Comparison of ENCODE assay signal across 7 mouse cellular contexts in genomic region chr2:168049002-168049635, GRCm38 (mm10). TPM values are rescaled to one million over a fixed set of nuclear protein-coding genes. Genes with fewer than 3 reads are reported as not detected.
DNase-seq lines count a peak whose midpoint lies in the region; ATAC-seq lines count a peak whose summit lies in the region.

No protein-coding gene starts in this region.

- no peaks in the 10 kb centered on the region for H3K36me3 ChIP-seq in heart, embryonic 11.5 days (ENCODE audit: control insufficient read depth, insufficient read depth, low read length)
- no peaks in the 10 kb centered on the region for H3K36me3 ChIP-seq in limb, embryonic 12.5 days
- H3K36me3 ChIP-seq in stomach, embryonic 16.5 days (ENCODE audit: control insufficient read depth, insufficient read depth, low read length) = no peaks in the 10 kb centered on the region

- intact Hi-C loops in left cerebral cortex, postnatal 14 days (cut with DNase I) = no loop called here

- 13% methylated on average over 16 of the region's 16 CpGs for WGBS in heart, embryonic 11.5 days (ENCODE audit: insufficient replicate concordance)
- WGBS in limb, embryonic 12.5 days = 11% methylated on average over 16 of the region's 16 CpGs
- 19% methylated on average over 16 of the region's 16 CpGs for WGBS in stomach, embryonic 16.5 days

- H3K4me3 ChIP-seq in heart, embryonic 11.5 days (ENCODE audit: low read depth, low read length) = peak overlapping the region; percentile 58
- H3K4me3 ChIP-seq in limb, embryonic 12.5 days (replicated peaks) = peak overlapping the region; percentile 49
- H3K4me3 ChIP-seq in stomach, embryonic 16.5 days (replicated peaks; ENCODE audit: low read length) = peak overlapping the region; percentile 59

- H3K4me1 ChIP-seq in heart, embryonic 11.5 days (ENCODE audit: control insufficient read depth, insufficient read depth, low read length) = peaks cover 31% of the 10 kb centered on the region
- peaks cover 43% of the 10 kb centered on the region for H3K4me1 ChIP-seq in limb, embryonic 12.5 days (replicated peaks)
- H3K4me1 ChIP-seq in stomach, embryonic 16.5 days (ENCODE audit: control insufficient read depth, insufficient read depth, low read length) = peaks cover 45% of the 10 kb centered on the region

- H3K27ac ChIP-seq in heart, embryonic 11.5 days (ENCODE audit: low read depth, low read length) = no peak overlapping the region; the same call in 1 of the 2 replicates
- H3K27ac ChIP-seq in limb, embryonic 12.5 days = no peak overlapping the region
- peak overlapping the region; percentile 37 for H3K27ac ChIP-seq in stomach, embryonic 16.5 days (ENCODE audit: low read length)

- H3K9me3 ChIP-seq in heart, embryonic 11.5 days (replicated peaks; ENCODE audit: control insufficient read depth, low read length) = no peaks in the 10 kb centered on the region
- H3K9me3 ChIP-seq in limb, embryonic 12.5 days = no peaks in the 10 kb centered on the region
- no peaks in the 10 kb centered on the region for H3K9me3 ChIP-seq in stomach, embryonic 16.5 days (replicated peaks; ENCODE audit: control insufficient read depth, low read length)

- no peak for ATAC-seq in heart, embryonic 11.5 days (replicated peaks; ENCODE audit: insufficient number of reproducible peaks, low FRiP score, low TSS enrichment)
- no peak for ATAC-seq in limb, embryonic 12.5 days (ENCODE audit: insufficient number of reproducible peaks, insufficient read depth, low FRiP score, low TSS enrichment, low read depth)
- no peak for ATAC-seq in stomach, embryonic 16.5 days (ENCODE audit: insufficient read depth, low FRiP score)

- DNase-seq in lung, postnatal 10 days = peak; percentile 21
- DNase-seq in lung, postnatal 25 days (ENCODE audit: low spot score) = no peak
- no peak for DNase-seq in left cerebral cortex, postnatal 14 days (ENCODE audit: low spot score in 2 of 2)
- DNase-seq in layer of hippocampus, adult 18-20 months (ENCODE audit: low spot score in 2 of 2) = no peak

- H3K27me3 ChIP-seq in heart, embryonic 11.5 days (ENCODE audit: control insufficient read depth, insufficient read depth, low read length) = peaks cover 3% of the 10 kb centered on the region; the same call in 1 of the 2 replicates
- H3K27me3 ChIP-seq in limb, embryonic 12.5 days = peaks cover 51% of the 10 kb centered on the region
- no peaks in the 10 kb centered on the region for H3K27me3 ChIP-seq in stomach, embryonic 16.5 days (ENCODE audit: control insufficient read depth, insufficient read depth, low read length)

- peak overlapping the region; percentile 96 for H3K4me2 ChIP-seq in heart, embryonic 11.5 days
- peak overlapping the region; percentile 83 for H3K4me2 ChIP-seq in limb, embryonic 12.5 days
- peak overlapping the region; percentile 88 for H3K4me2 ChIP-seq in stomach, embryonic 16.5 days (ENCODE audit: low read depth, low read length)

- H3K9ac ChIP-seq in heart, embryonic 11.5 days (ENCODE audit: low read depth, low read length) = peak overlapping the region; percentile 77; the same call in 1 of the 2 replicates
- H3K9ac ChIP-seq in limb, embryonic 12.5 days (replicated peaks) = peak overlapping the region; percentile 37
- H3K9ac ChIP-seq in stomach, embryonic 16.5 days (ENCODE audit: low read length) = peak overlapping the region; percentile 84

RNA-seq across cellular contexts. Expression of gene Pard6b, which starts 31.7 kb away (rescaled TPM):
- 8.9 and 11.8 TPM in 2 replicates for polyA plus RNA-seq in heart, embryonic 11.5 days (2014; fragmentation: Nextera tagmentation; extraction: Ambion mirVana)
- 5.4 and 6.4 TPM in 2 replicates for polyA plus RNA-seq in limb, embryonic 12.5 days (2016; fragmentation: Nextera tagmentation; extraction: Ambion mirVana)
- polyA plus RNA-seq in stomach, embryonic 16.5 days (2015; fragmentation: Nextera tagmentation; extraction: Ambion mirVana) = 8.3 TPM in 2 replicates
- total RNA-seq in left cerebral cortex, postnatal 14 days (2021) = 1 to 10 TPM; 4.9 to 5.4 TPM
- total RNA-seq in layer of hippocampus, adult 18-20 months (2021) = 1 to 10 TPM; 4.0 to 5.0 TPM

RNA-seq across cellular contexts. Expression of gene Ripor3, which starts 38.7 kb away (rescaled TPM):
- 0.97 and 2.1 TPM in 2 replicates for polyA plus RNA-seq in heart, embryonic 11.5 days (2014; fragmentation: Nextera tagmentation; extraction: Ambion mirVana)
- polyA plus RNA-seq in limb, embryonic 12.5 days (2016; fragmentation: Nextera tagmentation; extraction: Ambion mirVana) = 0.73 and 0.98 TPM in 2 replicates
- 3.5 and 3.6 TPM in 2 replicates for polyA plus RNA-seq in stomach, embryonic 16.5 days (2015; fragmentation: Nextera tagmentation; extraction: Ambion mirVana)
- 1 to 10 TPM in 1 of 2 experiments, under 1 TPM in 1; 0.42 to 1.5 TPM for total RNA-seq in left cerebral cortex, postnatal 14 days (2021)
- under 1 TPM in 1 of 2 experiments, not detected in 1; 0.52 TPM for total RNA-seq in layer of hippocampus, adult 18-20 months (2021)
